Mouse (Mus musculus) myocyte (in vitro differentiated cells): ENCODE data around the gene Dnah5.
A peak's percentile ranks its signal among the peaks of the same experiment; 100 is the strongest.

Experiments
- E2F4 ChIP-seq: IDR thresholded peaks from one replicate; pipeline ENCODE4 v1.6.1; 2011; ENCODE audit warnings: mild to moderate bottlenecking, control low read depth, moderate library complexity; ENCODE audit not compliant: insufficient read depth
- MAX ChIP-seq: IDR thresholded peaks from one replicate; pipeline ENCODE4 v1.6.1; 2011; ENCODE audit warnings: low read depth, mild to moderate bottlenecking, control low read depth
- MYOD1 ChIP-seq, 3 experiments: IDR thresholded peaks; one replicate each; pipeline ENCODE4 v1.6.1; 2011; ENCODE audit warnings: control low read depth in 2 of 3, low read depth in 2 of 3, mild to moderate bottlenecking in 2 of 3, moderate library complexity in 1 of 3; ENCODE audit not compliant: insufficient read length in 2 of 3, control insufficient read depth in 1 of 3
- POLR2A ChIP-seq: IDR thresholded peaks from one replicate; pipeline ENCODE4 v1.6.1; 2011; ENCODE audit warnings: low read depth, mild to moderate bottlenecking, control low read depth, moderate library complexity; ENCODE audit not compliant: insufficient read length
- POLR2AphosphoS2 ChIP-seq: IDR thresholded peaks from one replicate; pipeline ENCODE4 v1.6.1; 2011; ENCODE audit warnings: low read depth, control low read depth; ENCODE audit not compliant: insufficient read length
- SRF ChIP-seq: IDR thresholded peaks from one replicate; pipeline ENCODE4 v1.6.1; 2011; ENCODE audit warnings: low read depth; ENCODE audit not compliant: control insufficient read depth, insufficient read length
- TCF12 ChIP-seq: IDR thresholded peaks from one replicate; pipeline ENCODE4 v1.6.1; 2011; ENCODE audit warnings: mild to moderate bottlenecking, control low read depth; ENCODE audit not compliant: poor library complexity, insufficient read depth, severe bottlenecking
- TCF3 ChIP-seq: IDR thresholded peaks from one replicate; pipeline ENCODE4 v1.6.1; 2011; ENCODE audit warnings: low read depth, control low read depth; ENCODE audit not compliant: insufficient read length
- USF1 ChIP-seq: IDR thresholded peaks from one replicate; pipeline ENCODE4 v1.6.1; 2011; ENCODE audit warnings: low read depth, mild to moderate bottlenecking, control low read depth, moderate library complexity

- TF ChIP-seq TCF12 (no peak), POLR2A (peak; percentile 61), POLR2AphosphoS2 (peak; percentile 48), MAX (no peak), USF1 (no peak), SRF (peak; percentile 28), MYOD1 (IDR thresholded peaks at IDR 0.05; ENCODE audit: control insufficient read depth in 1 of 3, insufficient read length in 2 of 3, low read depth in 2 of 3) (peak in 1 of 3 experiments; percentile 72), E2F4 (no peak), TCF3 (no peak)
Observed at GRCm38 (mm10) chr15:28158771-28159489, 44.6 kb upstream of the Dnah5 start.
